Mouse (Mus musculus): ENCODE measurements around the gene Cyb5rl.

Gene Cyb5rl

DNA sequence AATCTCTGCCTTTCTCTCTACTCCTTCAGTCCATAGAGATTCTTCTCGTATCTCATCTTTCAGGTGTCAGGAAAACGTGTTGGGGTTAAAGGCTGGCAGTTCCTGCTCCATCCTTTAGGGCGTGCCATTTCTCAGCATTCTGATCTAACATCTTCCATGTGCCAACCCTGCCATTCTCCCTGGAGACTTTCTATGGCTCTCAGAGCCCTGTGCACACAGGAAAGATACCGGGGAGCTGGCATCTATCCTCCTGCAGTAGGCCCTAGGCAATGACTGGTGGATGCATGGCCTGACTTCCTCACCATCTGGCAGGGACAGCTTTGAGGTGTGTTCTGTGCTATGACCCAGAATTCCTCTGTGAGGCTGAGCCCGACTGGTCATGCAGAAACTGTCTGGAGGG lies 58.3 kb downstream of the Cyb5rl start:
- POLR2A ChIA-PET: no interaction called here

GRCm38 (mm10) chr4:107126389-107126788 lies 59.6 kb downstream of the Cyb5rl start:
- POLR2A ChIA-PET: interaction anchor here in 2 of 4 experiments (0.5 to 1.4 kb wide), 4 partner anchors 8 to 52 kb away, joined by 3 read pairs; partner anchors contain the start of gene Tmem59 (in 1 of the 2)
- CTCF ChIA-PET: interaction anchor here in 1 of 4 experiments (0.9 kb wide), 1 partner anchor 975 kb away, joined by 3 read pairs; no protein-coding TSS in a partner anchor

More for the DNA sequence above, 58.3 kb downstream of the Cyb5rl start:
- CTCF ChIA-PET: interaction anchor here in 1 of 4 experiments (1.0 kb wide), 1 partner anchor 38 kb away, joined by 3 read pairs; no protein-coding TSS in a partner anchor

DNA sequence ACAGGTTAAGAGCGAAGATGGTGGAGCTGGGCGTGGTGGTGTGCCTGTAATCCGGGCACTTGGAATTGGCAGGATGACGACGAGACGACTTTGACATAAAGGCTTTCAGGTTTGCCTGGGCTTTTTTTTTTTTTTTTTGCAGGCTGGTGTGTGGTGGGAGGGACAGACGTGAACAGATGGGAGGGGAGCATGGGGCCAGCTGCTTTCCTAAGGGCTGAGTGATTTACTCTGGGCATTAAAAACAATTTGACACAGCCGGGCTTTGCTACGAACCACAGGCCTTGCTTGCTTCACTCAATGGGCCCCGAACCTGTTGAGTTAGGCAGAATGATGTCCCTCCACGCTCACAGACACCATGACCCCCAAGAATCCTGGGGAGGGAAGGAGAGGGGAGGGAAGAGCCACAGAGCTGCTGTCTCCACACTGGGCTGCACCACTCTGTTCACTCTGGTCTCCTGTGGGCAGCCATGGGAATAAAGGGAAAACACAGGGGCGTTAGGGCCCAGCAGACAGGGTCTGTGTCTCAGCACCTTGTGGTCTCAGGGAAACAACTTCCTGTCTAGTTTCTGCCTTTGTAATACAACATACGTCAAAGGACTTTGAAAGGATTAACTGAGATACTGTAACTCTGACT lies 60.2 kb downstream of the Cyb5rl start:
- POLR2A ChIA-PET: interaction anchor here in 2 of 4 experiments (0.9 to 1.4 kb wide), 3 partner anchors 10 to 51 kb away, joined by 3 to 4 read pairs (median 3); partner anchors contain the start of gene Tmem59 (in 1 of the 2)
- CTCF ChIA-PET: interaction anchor here in 3 of 4 experiments (0.6 to 1.2 kb wide), 4 partner anchors 327 to 976 kb away, joined by 3 to 4 read pairs (median 3); no protein-coding TSS in a partner anchor

DNA sequence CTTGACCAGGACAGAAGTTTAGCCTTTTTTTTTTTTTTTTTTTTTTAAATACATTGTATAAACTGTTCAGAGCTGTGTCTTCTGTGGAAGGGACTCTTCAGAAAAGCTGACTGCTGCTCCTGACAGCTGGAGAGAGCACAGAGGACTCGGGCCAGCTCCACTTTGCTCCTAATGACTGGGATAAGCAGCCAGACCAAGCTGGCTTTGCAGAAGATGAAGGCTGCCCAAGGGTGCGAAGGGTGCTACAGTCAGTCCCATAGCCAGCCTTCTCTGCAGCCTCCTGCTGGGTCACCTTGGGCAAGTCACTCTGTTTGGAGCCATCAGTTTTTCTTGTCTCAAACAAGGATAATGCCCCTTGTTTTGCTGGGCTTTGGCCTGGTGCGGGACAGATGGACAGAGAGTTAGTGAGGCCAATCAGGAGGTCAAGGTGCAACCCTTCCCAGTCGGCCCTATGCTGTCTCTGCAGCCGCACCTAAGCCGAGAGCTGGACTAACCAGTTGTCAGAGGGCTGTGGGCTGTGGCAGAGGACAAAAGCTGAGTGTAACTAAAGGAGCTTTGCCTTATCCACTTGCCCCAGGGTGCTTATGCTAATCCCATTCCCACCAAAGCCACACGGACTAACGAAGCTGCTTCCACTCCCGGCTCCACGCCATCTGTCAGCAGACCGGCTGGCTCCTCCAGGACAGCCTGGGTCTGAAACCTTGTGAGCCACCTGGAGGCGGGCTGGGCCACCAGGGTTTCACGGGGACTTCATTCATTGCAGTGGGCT lies 61.3 kb downstream of the Cyb5rl start:
- POLR2A ChIA-PET: interaction anchor here in 3 of 4 experiments (0.6 to 1.3 kb wide), 9 partner anchors 11 to 301 kb away, joined by 3 to 4 read pairs (median 3); partner anchors contain the start of genes Cdcp2 (in 1 of the 3), Cyb5rl (in 1 of the 3) and Tmem59 (in 1 of the 3)
- CTCF ChIA-PET: interaction anchor here in 2 of 4 experiments (0.5 to 1.4 kb wide), 4 partner anchors 12 to 328 kb away, joined by 3 to 5 read pairs (median 3); no protein-coding TSS in a partner anchor

DNA sequence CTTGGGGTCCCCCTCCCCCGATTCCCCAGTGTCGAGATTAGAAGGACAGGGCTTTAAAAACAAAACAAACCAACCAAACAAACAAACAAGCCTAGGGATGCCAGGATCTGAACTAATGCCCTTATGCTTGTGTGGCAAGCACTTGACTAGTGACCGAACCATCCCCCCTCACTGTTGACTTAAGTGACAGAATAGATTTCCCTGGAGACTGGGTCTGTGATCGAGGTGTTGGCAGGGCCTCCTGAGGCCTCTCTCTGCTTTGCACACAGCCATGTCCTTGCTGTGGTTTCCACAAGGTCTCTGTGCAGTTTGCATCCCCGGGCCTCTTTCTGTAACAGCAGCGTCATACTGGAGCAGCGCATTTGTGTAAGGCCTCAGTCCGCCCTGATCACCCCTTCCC lies 62.6 kb downstream of the Cyb5rl start:
- POLR2A ChIA-PET: interaction anchor here in 1 of 4 experiments (1.2 to 2.5 kb wide), 2 partner anchors 34 to 49 kb away, joined by 3 to 5 read pairs; partner anchors contain the start of gene Tmem59
- CTCF ChIA-PET: interaction anchor here in 1 of 4 experiments (1.4 kb wide), 1 partner anchor 10 kb away, joined by 5 read pairs; no protein-coding TSS in a partner anchor

GRCm38 (mm10) chr4:107130534-107130933 lies 63.7 kb downstream of the Cyb5rl start:
- CTCF ChIA-PET: interaction anchor here in 1 of 4 experiments (0.5 kb wide), 1 partner anchor 22 kb away, joined by 4 read pairs; no protein-coding TSS in a partner anchor
- POLR2A ChIA-PET: interaction anchor here in 1 of 4 experiments (0.7 to 2.5 kb wide), 4 partner anchors 23 to 287 kb away, joined by 3 to 5 read pairs (median 4); partner anchors contain the start of gene Tmem59

GRCm38 (mm10) chr4:107134891-107135290 lies 68.1 kb downstream of the Cyb5rl start:
- CTCF ChIA-PET: interaction anchor here in 1 of 4 experiments (2.3 kb wide), 1 partner anchor 14 kb away, joined by 6 read pairs; no protein-coding TSS in a partner anchor
- POLR2A ChIA-PET: interaction anchor here in 2 of 4 experiments (0.7 to 1.6 kb wide), 5 partner anchors 9 to 1012 kb away, joined by 3 to 5 read pairs (median 3); no protein-coding TSS in a partner anchor

DNA sequence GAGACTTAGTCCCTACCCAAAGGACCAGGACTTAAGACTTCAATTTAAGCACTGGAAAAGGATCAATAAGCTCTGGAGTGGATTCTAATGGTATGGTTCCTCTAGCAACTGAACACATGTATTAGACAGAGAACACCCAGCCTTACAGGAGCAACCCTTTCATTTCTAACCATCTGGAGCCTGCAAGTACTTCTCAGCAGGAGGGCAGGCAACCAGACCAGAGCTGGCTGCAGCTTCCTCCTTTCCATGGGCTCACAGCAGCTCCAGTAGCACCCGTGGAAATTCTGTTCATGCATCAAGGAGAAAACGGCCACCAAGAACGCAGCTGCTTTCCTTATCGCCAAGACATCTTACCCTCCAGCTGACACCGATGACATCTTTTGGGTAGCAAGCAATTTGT lies 68.9 kb downstream of the Cyb5rl start:
- ChIA-PET POLR2A (interaction anchor here in 2 of 4 experiments (0.6 to 1.1 kb wide), 3 partner anchors 12 to 78 kb away, joined by 3 to 4 read pairs (median 3); no protein-coding TSS in a partner anchor), CTCF (interaction anchor here in 1 of 4 experiments (2.3 kb wide), 1 partner anchor 14 kb away, joined by 6 read pairs; no protein-coding TSS in a partner anchor)

DNA sequence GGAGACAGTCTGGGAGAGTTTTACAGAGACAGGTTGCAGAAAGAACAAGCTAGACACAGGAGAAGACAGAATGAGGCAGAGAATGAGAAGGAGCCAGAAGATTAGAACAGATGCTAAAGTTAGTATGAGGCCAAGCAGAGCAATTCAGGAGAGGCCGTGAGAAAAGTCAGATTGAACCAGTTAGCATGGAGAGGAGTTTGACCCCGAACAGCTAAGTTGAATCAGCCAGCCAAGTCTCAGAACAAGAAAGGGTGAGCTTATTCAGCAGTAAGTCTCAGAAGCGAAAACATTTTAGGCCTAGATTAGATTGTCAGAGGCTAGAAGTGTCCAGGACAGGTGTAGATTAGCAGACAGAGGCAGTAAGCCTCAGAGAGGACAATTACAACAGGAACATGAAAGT lies 69.7 kb downstream of the Cyb5rl start:
- ChIA-PET CTCF (interaction anchor here in 1 of 4 experiments (0.9 kb wide), 1 partner anchor 27 kb away, joined by 3 read pairs; no protein-coding TSS in a partner anchor), POLR2A (interaction anchor here in 1 of 4 experiments (0.5 to 1.1 kb wide), 2 partner anchors 29 to 520 kb away, joined by 3 to 4 read pairs; no protein-coding TSS in a partner anchor)
